8 mouse cellular contexts compared by ENCODE assay signal in the genomic region with DNA sequence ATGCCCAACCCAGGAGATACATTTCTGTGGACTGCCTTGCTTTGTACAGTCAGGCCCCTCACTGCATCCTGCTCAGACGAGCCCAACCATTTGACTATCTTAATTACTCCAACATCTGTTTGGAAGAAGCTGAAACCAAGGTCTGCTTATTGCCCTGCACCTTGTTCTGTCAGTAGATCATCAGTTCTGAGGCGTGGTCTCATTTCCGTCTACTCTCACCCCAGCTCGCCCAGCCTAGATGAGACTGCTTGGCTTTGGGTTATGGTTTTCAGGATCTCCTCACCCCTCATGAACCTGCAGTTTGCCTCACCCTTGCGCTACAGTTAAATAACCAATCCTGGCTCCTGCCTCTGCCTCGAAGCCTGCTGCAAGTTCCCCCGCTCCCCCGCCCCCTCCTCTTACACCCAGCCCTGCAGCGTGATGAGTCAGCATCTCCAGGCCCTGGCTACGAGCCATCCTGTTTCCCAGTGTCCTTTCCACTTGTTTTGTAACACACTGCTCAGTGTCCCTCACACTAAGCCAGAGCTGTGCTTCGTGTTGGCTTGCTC.
DNase-seq lines count a peak whose midpoint lies in the region; ATAC-seq and TF ChIP-seq lines count a peak whose summit lies in the region.

No protein-coding gene starts in this region.

- no peak overlapping the region for H3K4me2 ChIP-seq in forebrain, embryonic 15.5 days (replicated peaks)
- peak overlapping the region; percentile 44 for H3K4me2 ChIP-seq in heart, postnatal 0 days (ENCODE audit: low read depth, low read length)
- H3K4me2 ChIP-seq in liver, embryonic 14.5 days (ENCODE audit: low read depth): 0 out of 2 replicates have a peak overlapping the region, but pooled peaks have one; percentile 6
- H3K4me2 ChIP-seq in neural tube, embryonic 13.5 days: no peak overlapping the region

- H3K4me1 ChIP-seq in ES-E14 (ENCODE audit: control insufficient read depth in 2 of 2, insufficient read depth in 2 of 2, low read length in 2 of 2, poor library complexity in 1 of 2): peaks cover 4 to 11% of the 10 kb centered on the region in 2 experiments; a peak in 3 of 4 replicates
- H3K4me1 ChIP-seq in forebrain, embryonic 15.5 days: peaks cover 14% of the 10 kb centered on the region
- H3K4me1 ChIP-seq in heart, postnatal 0 days (ENCODE audit: control insufficient read depth, insufficient read depth): peaks cover 17% of the 10 kb centered on the region
- peaks cover 0 to 9% of the 10 kb centered on the region in 2 experiments; a peak in 3 of 4 replicates for H3K4me1 ChIP-seq in liver, embryonic 14.5 days (replicated peaks; ENCODE audit: control insufficient read depth in 2 of 2, insufficient read depth in 2 of 2, low read length in 1 of 2)
- peaks cover 14% of the 10 kb centered on the region for H3K4me1 ChIP-seq in neural tube, embryonic 13.5 days (replicated peaks)

- H3K27me3 ChIP-seq in forebrain, embryonic 15.5 days: no peaks in the 10 kb centered on the region
- no peaks in the 10 kb centered on the region for H3K27me3 ChIP-seq in heart, postnatal 0 days (ENCODE audit: control insufficient read depth, insufficient read depth, low read length)
- no peaks in the 10 kb centered on the region for H3K27me3 ChIP-seq in liver, embryonic 14.5 days (ENCODE audit: control insufficient read depth, insufficient read depth, low read length)
- H3K27me3 ChIP-seq in neural tube, embryonic 13.5 days: no peaks in the 10 kb centered on the region

- no peak overlapping the region for H3K4me3 ChIP-seq in ES-E14 (ENCODE audit: insufficient read depth in 1 of 2, low read depth in 1 of 2, low read length in 2 of 2, poor library complexity in 1 of 2, severe bottlenecking in 1 of 2)
- no peak overlapping the region for H3K4me3 ChIP-seq in forebrain, embryonic 15.5 days
- no peak overlapping the region for H3K4me3 ChIP-seq in heart, postnatal 0 days (ENCODE audit: low read depth, low read length)
- no peak overlapping the region for H3K4me3 ChIP-seq in liver, embryonic 14.5 days (ENCODE audit: insufficient read depth in 1 of 2, low read depth in 2 of 2, low read length in 2 of 2)
- no peak overlapping the region for H3K4me3 ChIP-seq in neural tube, embryonic 13.5 days

- H3K9ac ChIP-seq in ES-E14 (ENCODE audit: insufficient read depth, low read depth, low read length, poor library complexity, severe bottlenecking): no peak overlapping the region
- H3K9ac ChIP-seq in forebrain, embryonic 15.5 days (replicated peaks): no peak overlapping the region
- H3K9ac ChIP-seq in heart, postnatal 0 days (replicated peaks; ENCODE audit: low read depth, low read length): no peak overlapping the region
- no peak overlapping the region for H3K9ac ChIP-seq in liver, embryonic 14.5 days (replicated peaks)
- H3K9ac ChIP-seq in neural tube, embryonic 13.5 days: no peak overlapping the region

- no peaks in the 10 kb centered on the region for H3K9me3 ChIP-seq in ES-E14 (ENCODE audit: control insufficient read depth, insufficient read depth, low read depth, low read length)
- no peaks in the 10 kb centered on the region for H3K9me3 ChIP-seq in forebrain, embryonic 15.5 days
- no peaks in the 10 kb centered on the region for H3K9me3 ChIP-seq in heart, postnatal 0 days (replicated peaks; ENCODE audit: control insufficient read depth, low read length)
- no peaks in the 10 kb centered on the region for H3K9me3 ChIP-seq in liver, embryonic 14.5 days (ENCODE audit: control insufficient read depth, low read length)
- no peaks in the 10 kb centered on the region for H3K9me3 ChIP-seq in neural tube, embryonic 13.5 days

- in situ Hi-C loops in ES-E14 (cut with MboI; ENCODE audit: low sequenced_read_pairs in 2 of 2, unreplicated experiment in 2 of 2): no loop called here

- TF ChIP-seq CTCF in heart, postnatal 0 days (IDR thresholded peaks at IDR 0.05; ENCODE audit: low read depth): no peak
- no peak for TF ChIP-seq CTCF in liver, embryonic 14.5 days (IDR thresholded peaks at IDR 0.05; ENCODE audit: low read depth)

- TF ChIP-seq EP300 in heart, postnatal 0 days (IDR thresholded peaks at IDR 0.05; ENCODE audit: low read depth): no peak
- TF ChIP-seq EP300 in liver, embryonic 14.5 days (IDR thresholded peaks at IDR 0.05; ENCODE audit: low read depth): no peak

- ATAC-seq in forebrain, embryonic 15.5 days (replicated peaks): peak; percentile 60
- ATAC-seq in heart, postnatal 0 days (ENCODE audit: insufficient read depth, low read depth): peak; percentile 92
- peak; percentile 51; the same call in 1 of the 2 replicates for ATAC-seq in liver, embryonic 14.5 days (ENCODE audit: insufficient read depth)
- peak; percentile 85 for ATAC-seq in neural tube, embryonic 13.5 days (ENCODE audit: low read depth)

- peaks cover 2% of the 10 kb centered on the region; the same call in 1 of the 2 replicates for H3K36me3 ChIP-seq in ES-E14 (ENCODE audit: control insufficient read depth, insufficient read depth, low read length, poor library complexity, severe bottlenecking)
- H3K36me3 ChIP-seq in forebrain, embryonic 15.5 days: no peaks in the 10 kb centered on the region
- H3K36me3 ChIP-seq in heart, postnatal 0 days (replicated peaks; ENCODE audit: control insufficient read depth, insufficient read depth, low read length): peaks cover 10% of the 10 kb centered on the region; the same call in 1 of the 2 replicates
- no peaks in the 10 kb centered on the region for H3K36me3 ChIP-seq in liver, embryonic 14.5 days (replicated peaks; ENCODE audit: control insufficient read depth, insufficient read depth, low read depth)
- H3K36me3 ChIP-seq in neural tube, embryonic 13.5 days: no peaks in the 10 kb centered on the region

- WGBS in forebrain, embryonic 15.5 days: 21% methylated on average over 11 of the region's 11 CpGs
- WGBS in heart, postnatal 0 days: 8% methylated on average over 11 of the region's 11 CpGs
- WGBS in liver, embryonic 14.5 days (ENCODE audit: insufficient replicate concordance): 6% methylated on average over 11 of the region's 11 CpGs
- WGBS in neural tube, embryonic 13.5 days: 27% methylated on average over 11 of the region's 11 CpGs

- peak; percentile 65 for DNase-seq in ES-E14 (ENCODE audit: low read depth, low spot score)
- peak; percentile 90 for DNase-seq in cerebellum, adult 18-20 months
- DNase-seq in heart, postnatal 0 days (ENCODE audit: low spot score): peak; percentile 92
- DNase-seq in kidney, postnatal 4 days: peak; percentile 86 to 90
- DNase-seq in liver, embryonic 14.5 days (ENCODE audit: low read depth in 3 of 3, low spot score in 3 of 3): peak in 2 of 3 experiments; percentile 19 to 22
- DNase-seq in urinary bladder, postnatal 10 days (ENCODE audit: low spot score): peak; percentile 49

- peak overlapping the region; percentile 20; the same call in 1 of the 2 replicates for H3K27ac ChIP-seq in ES-E14 (ENCODE audit: insufficient read depth, low read depth, low read length, poor library complexity, severe bottlenecking)
- no peak overlapping the region for H3K27ac ChIP-seq in forebrain, embryonic 15.5 days (replicated peaks)
- peak overlapping the region; percentile 61 for H3K27ac ChIP-seq in heart, postnatal 0 days (ENCODE audit: low read depth)
- H3K27ac ChIP-seq in liver, embryonic 14.5 days: no peak overlapping the region
- peak overlapping the region; percentile 42; the same call in 1 of the 2 replicates for H3K27ac ChIP-seq in neural tube, embryonic 13.5 days (replicated peaks)

TF ChIP-seq in ES-E14, 5 proteins besides CTCF, POLR2A, EP300 and RAD21:
- TF ChIP-seq HCFC1 (IDR thresholded peaks at IDR 0.05; ENCODE audit: borderline replicate concordance, insufficient read depth, low read length) (no peak), ZC3H11A (IDR thresholded peaks at IDR 0.05; ENCODE audit: borderline replicate concordance, low read depth, low read length) (no peak), ZNF384 (IDR thresholded peaks at IDR 0.05; ENCODE audit: low read depth, low read length) (no peak), MAFK (IDR thresholded peaks at IDR 0.05; ENCODE audit: insufficient read depth, low read depth, low read length) (peak; percentile 97)
TF ChIP-seq in ES-E14: peak in this region for 1.

Comparison
In these comparisons a context has a peak if more than half of its experiments do, and no peak if none do; other contexts are left out.
1. DNase-seq: peak in every context shown above with its lines; median percentile 92 in heart, postnatal 0 days; 90 in cerebellum, adult 18-20 months; 88 in kidney, postnatal 4 days; 65 in ES-E14; 49 in urinary bladder, postnatal 10 days; 20 in liver, embryonic 14.5 days.
2. H3K27ac ChIP-seq: peak in ES-E14 (single experiment), heart, postnatal 0 days (single experiment) and neural tube, embryonic 13.5 days (single experiment); none in forebrain, embryonic 15.5 days (single experiment) and liver, embryonic 14.5 days (single experiment).
3. H3K4me2 ChIP-seq: peak in heart, postnatal 0 days (single experiment) and liver, embryonic 14.5 days (single experiment); none in forebrain, embryonic 15.5 days (single experiment) and neural tube, embryonic 13.5 days (single experiment).
4. Peak in every context shown above with its lines, with median percentiles within 50 percentile points of each other: ATAC-seq.